Mouse (Mus musculus) spleen, adult 2 months (tissue): Measurements from ENCODE around the gene Otop1.

Experiments
- CTCF ChIP-seq: fragments of 200-500 bp; IDR thresholded peaks from 2 replicates; pipeline ENCODE4 v1.5.1; 2011; ENCODE audit warnings: mild to moderate bottlenecking, inconsistent platforms; ENCODE audit not compliant: insufficient read depth, insufficient read length, insufficient replicate concordance; ENCODE audit errors: extremely low read depth
- POLR2A ChIP-seq: fragments of 200-500 bp; IDR thresholded peaks from 2 replicates; pipeline ENCODE4 v1.6.1; 2011; ENCODE audit warnings: low read depth, low read length, inconsistent platforms

DNA sequence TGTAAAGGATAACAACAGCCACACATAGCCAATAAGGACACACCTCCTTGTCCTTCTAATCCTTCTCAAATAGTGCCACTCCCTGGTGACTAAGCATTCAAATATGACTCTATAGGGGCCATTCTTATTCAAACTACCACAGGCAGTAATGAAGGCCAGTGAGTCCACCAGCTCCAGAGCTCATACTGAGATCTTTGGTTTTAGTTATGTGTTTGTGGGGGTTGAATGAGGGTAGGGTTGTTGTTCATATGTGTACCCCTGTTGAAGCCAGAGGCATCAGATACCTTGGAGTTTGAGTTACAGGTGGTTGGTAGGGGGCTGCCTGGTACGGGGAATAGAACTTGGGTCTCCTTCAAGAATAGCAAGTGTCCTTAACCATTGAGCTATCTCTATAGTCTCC is 19.2 kb upstream of the Otop1 start:
- TF ChIP-seq CTCF: no peak
- no peak for TF ChIP-seq POLR2A
